Mouse (Mus musculus) bone marrow, adult 2 months (tissue): ENCODE results near the gene Tat. TPM values are rescaled to one million over a fixed set of nuclear protein-coding genes. Genes with fewer than 3 reads are reported as not detected.

Source experiments
- H3K27ac ChIP-seq: fragments of 200-500 bp; 2 replicates; pipeline ENCODE4 v1.5.1; 2012; ENCODE audit warnings: low read depth, mild to moderate bottlenecking, control low read depth, inconsistent platforms, low read length; ENCODE audit not compliant: control insufficient read depth, poor library complexity, insufficient read depth
- H3K4me1 ChIP-seq: fragments of 200-500 bp; 2 replicates; pipeline ENCODE4 v1.6.1; 2011; ENCODE audit warnings: low read length; ENCODE audit not compliant: control insufficient read depth, insufficient read depth
- H3K4me3 ChIP-seq: fragments of 200-500 bp; replicated peaks from 2 replicates; pipeline ENCODE3; 2011; ENCODE audit warnings: mild to moderate bottlenecking, low read depth, low read length, control low read depth; ENCODE audit not compliant: control insufficient read depth
- CTCF ChIP-seq: fragments of 200-500 bp; IDR thresholded peaks from 2 replicates; pipeline ENCODE4 v1.5.1; 2011; ENCODE audit warnings: low read length, control low read depth; ENCODE audit not compliant: control insufficient read depth, insufficient read depth
- POLR2A ChIP-seq: fragments of 200-500 bp; IDR thresholded peaks from 2 replicates; pipeline ENCODE4 v1.6.1; 2011; ENCODE audit warnings: low read depth, mild to moderate bottlenecking, control low read depth, low read length, borderline replicate concordance; ENCODE audit not compliant: control insufficient read depth
- WGBS: fragments of 180-500 bp; shearing (Covaris S2); methylation state at CpG from one replicate; pipeline ENCODE4 v1.1.7; 2018; 5-methylcytosine and 5-hydroxymethylcytosine counted together
- polyA plus RNA-seq: library from polyadenylated mRNA; stranded (reverse); fragments of >200 nt; gene quantifications from 2 replicates; pipeline ENCODE4 v1.2.4, GENCODE M21; 2011; ENCODE audit warnings: low replicate concordance; ENCODE audit not compliant: missing spikeins, insufficient read depth, insufficient read length

Tat gene
- polyA plus RNA-seq, 1 experiment: 9.6 TPM

DNA sequence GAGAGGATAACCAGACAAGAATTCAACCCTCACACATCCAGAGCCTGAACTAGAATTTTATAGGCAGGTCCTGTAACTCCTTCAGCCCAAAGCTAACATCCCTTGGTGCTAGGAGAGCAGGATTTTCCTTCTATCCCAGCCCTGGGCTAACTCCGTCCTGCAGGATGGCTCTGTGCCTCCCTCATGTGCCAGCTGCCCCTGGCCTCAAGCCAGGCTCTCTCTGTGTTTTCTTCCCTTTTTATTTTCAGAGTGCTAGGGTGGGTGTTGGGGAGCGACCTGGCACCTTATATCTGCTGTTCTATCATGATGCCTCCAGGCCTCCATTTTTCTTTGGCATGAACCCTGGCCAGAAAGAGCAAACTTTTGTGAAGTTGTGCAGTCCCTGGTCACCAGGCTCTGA, 45.9 kb downstream of the Tat start:
- 30% methylated on average over 2 of the region's 2 CpGs for WGBS
- no peak overlapping the region for H3K27ac ChIP-seq
- no peaks in the 10 kb centered on the region for H3K4me1 ChIP-seq
- H3K4me3 ChIP-seq: no peak overlapping the region
- TF ChIP-seq POLR2A: no peak
- no peak for TF ChIP-seq CTCF

DNA sequence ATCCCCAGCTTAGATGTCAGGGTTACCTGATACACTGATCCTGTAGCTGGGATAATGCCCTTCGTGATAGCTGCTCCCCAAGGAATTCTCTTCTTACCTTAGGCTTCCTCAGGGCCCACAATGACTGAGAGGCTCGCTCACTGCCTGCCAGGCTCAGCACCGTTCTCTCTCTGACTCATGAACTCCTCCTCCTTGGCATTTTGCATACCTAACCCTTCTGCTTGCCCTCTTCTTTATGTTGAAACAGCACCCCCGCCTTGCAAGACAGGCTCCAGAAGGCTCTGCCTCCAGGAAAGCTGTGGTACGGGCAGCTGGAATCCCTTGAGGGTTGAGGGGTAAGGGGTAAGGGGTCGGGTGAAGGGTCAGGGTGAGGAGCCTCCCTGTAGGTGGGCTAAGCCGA, 49.0 kb downstream of the Tat start:
- no peak for TF ChIP-seq CTCF
- no peak for TF ChIP-seq POLR2A
- Histone ChIP-seq H3K4me1 (no peaks in the 10 kb centered on the region), H3K4me3 (no peak overlapping the region), H3K27ac (no peak overlapping the region)
- WGBS: 58% methylated on average over 7 of the region's 7 CpGs

DNA sequence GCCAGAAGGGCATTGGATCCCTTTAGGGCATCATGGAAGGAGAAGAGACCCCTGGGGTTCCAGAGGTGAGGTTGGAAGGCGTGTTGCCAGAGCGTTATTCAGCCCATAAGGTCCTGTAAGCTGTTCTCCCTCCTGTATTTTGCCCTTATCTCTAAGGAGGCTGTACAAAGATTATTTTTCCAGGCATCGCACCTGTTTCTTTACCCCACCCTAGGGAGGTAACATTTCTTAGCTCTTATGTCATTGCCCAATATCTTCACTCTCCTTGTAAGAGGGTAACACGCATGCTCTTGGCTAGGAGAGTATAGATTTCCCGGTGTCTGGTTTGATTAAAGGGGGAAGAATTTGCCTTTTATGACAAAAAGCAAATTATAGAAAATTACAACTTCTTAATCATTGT, 49.4 kb downstream of the Tat start, which contains the start of gene Chst4:
Chst4 (minus strand) TSS at position 82 of the 400 bp plus-strand sequence.
- TF ChIP-seq CTCF: no peak
- no peak for TF ChIP-seq POLR2A
- Histone ChIP-seq H3K27ac (no peak within 1 kb of the TSS), H3K4me1 (no peaks in the 10 kb centered on the region), H3K4me3 (no peak within 1 kb of the TSS)
- WGBS: 79% methylated on average over 5 of the region's 5 CpGs

DNA sequence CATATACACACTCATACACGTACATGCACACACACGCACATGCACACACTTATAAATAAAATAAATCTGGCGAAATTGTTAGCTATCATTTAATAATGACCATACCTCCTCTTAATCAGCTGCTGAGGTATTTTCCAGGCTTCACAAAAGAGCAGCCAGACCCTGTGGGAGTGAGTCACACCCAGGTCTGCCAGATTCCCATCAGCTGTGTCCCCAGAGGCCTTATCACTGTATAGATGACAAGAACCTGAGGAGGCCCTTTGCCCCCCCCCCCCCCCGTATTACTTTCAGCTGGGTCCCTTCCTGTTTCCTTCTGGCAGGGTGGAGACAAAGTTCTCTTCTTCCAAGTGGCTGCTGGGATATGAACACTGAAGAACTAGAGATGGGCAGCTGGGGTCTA, 50.3 kb downstream of the Tat start:
- Histone ChIP-seq H3K4me1 (no peaks in the 10 kb centered on the region), H3K27ac (no peak overlapping the region), H3K4me3 (no peak overlapping the region)
- 64% methylated on average over 4 of the region's 4 CpGs for WGBS
- no peak for TF ChIP-seq CTCF
- no peak for TF ChIP-seq POLR2A

Other genes with a start within 250 kb of the Tat start
- 25.8 and 34.5 TPM in 2 replicates for gene Ap1g1, start 211.9 kb upstream of the Tat start, polyA plus RNA-seq
- 9.0 and 10.8 TPM in 2 replicates for gene Phlpp2, start 121.9 kb upstream of the Tat start, polyA plus RNA-seq
- gene Marveld3, start 28.2 kb upstream of the Tat start, polyA plus RNA-seq: 0.62 TPM in 1 of 2 replicates, not detected in the other
- not detected in 2 replicates for gene Chst4, start 49.3 kb downstream of the Tat start, polyA plus RNA-seq
- gene Zfp612, start 89.3 kb downstream of the Tat start, polyA plus RNA-seq: 0.41 and 1.00 TPM in 2 replicates
- not detected in 2 replicates for gene Gm21964, start 110.8 kb downstream of the Tat start, polyA plus RNA-seq
- not detected in 2 replicates for gene Gm17720, start 112.3 kb downstream of the Tat start, polyA plus RNA-seq
- gene Calb2, start 177.8 kb downstream of the Tat start, polyA plus RNA-seq: 4.2 TPM in 1 of 2 replicates, not detected in the other
- gene Cmtr2, start 225.2 kb downstream of the Tat start, polyA plus RNA-seq: 0.81 and 2.2 TPM in 2 replicates